Mouse (Mus musculus) heart, adult 18-20 months (tissue): ENCODE data around the gene Cacnb2. TPM values are rescaled to one million over a fixed set of nuclear protein-coding genes. Genes with fewer than 3 reads are reported as not detected.

ENCODE experiments used
- DNase-seq, 2 experiments: peaks; one replicate each; pipeline ENCODE4 v3.0.0; 2021 to 2022; ENCODE audit warnings: mixed read lengths in 1 of 2
- total RNA-seq, 2 experiments: library from RNA; stranded (reverse); gene quantifications; 2 replicates each; pipeline ENCODE4 v1.2.3; 2021

The Cacnb2 gene
- total RNA-seq, 2 experiments from 2014 or later, result 81.5 to 86.5 TPM

DNA sequence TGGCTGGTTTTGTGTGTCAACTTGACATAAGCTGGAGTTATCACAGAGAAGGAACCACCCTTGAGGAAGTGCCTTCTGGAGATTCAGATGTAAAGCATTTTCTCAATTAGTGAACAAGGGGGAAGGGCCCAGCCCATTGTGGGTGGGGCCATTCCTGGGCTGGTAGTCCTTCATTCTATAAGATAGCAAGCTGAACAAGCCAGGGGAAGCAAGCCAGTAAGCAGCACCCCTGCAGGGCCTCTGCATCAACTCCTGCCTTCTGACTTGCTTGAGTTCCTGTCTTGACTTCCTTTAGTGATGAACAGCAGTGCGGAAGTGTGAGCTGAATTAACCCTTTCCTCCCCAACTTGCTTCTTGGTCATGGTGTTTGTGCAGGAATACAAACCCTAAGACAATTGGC lies 260.1 kb downstream of the Cacnb2 start:
- DNase-seq, result no peak

DNA sequence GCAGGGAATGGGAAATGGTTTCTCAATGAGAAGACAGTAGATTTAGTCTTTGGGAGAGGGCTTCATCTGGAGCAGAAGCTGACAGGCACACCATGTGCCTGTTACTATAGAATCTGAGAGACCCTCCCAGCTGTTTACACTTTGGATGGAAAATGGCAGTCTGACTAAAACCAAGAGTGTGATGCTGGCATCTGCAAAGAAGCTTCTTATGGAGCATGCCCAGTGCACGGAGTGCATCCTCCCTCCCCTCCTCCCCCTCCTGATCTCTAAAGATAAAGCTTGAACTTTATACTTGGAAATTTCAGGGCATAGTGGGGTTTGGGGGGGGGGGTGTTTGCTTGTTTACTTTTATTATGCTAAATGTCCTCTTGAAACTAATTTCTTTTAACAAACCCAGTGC lies 270.2 kb downstream of the Cacnb2 start:
- no peak for DNase-seq

DNA sequence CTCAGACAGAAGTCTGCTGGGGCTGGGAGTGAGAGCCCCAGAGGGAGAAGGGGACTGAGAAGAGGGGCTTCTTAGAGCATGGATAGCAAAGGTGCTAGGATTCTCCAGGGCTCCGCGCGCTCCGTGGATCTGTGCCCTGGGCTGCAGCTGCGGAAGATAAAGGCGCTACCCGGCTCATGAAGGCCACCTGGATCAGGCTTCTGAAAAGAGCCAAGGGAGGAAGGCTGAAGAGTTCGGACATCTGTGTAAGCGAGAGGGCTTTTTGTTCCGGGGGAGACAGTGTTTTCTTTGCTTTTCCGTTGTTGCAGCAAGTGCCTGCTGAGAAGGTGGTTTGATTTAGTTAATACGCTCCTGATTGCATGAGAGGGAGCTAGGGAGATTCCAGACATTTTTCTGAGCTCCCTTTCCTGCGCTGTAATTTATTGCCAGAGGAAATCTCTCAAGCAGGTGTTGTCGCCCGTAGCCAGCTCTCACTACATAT lies 270.9 kb downstream of the Cacnb2 start:
- no peak for DNase-seq

DNA sequence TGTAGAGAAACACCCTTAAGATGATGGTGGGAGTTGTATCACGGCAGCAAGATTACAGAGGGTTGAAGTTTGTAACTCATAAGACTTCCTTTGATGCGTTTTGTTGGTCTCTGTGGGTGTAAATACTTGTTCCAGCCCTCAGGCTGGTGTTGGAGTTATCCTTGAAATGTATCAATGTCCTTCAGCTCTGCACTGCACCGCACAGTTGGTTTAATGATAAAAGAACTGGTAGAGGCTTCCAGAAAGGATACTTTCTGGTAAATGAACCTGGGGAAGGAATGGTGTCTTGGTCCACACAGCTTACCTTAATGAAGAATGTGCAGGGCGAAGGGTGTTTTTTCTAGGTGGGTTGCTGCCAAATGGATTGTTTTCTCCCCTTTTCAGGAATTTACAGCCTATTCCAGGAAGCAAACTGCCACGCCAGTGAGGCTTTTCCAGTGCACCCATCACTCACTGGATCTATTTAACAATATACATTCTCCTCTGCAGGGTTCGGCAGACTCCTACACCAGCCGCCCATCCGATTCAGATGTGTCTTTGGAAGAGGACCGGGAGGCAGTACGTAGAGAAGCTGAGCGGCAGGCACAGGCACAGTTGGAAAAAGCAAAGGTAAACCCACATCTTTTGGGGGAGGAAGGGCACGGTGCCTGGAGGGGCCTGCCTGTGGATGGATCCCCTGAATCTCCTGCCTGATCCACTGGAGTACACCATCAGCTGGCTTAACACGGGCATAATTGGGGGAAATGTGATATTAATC lies 271.6 kb downstream of the Cacnb2 start:
- DNase-seq, result no peak

DNA sequence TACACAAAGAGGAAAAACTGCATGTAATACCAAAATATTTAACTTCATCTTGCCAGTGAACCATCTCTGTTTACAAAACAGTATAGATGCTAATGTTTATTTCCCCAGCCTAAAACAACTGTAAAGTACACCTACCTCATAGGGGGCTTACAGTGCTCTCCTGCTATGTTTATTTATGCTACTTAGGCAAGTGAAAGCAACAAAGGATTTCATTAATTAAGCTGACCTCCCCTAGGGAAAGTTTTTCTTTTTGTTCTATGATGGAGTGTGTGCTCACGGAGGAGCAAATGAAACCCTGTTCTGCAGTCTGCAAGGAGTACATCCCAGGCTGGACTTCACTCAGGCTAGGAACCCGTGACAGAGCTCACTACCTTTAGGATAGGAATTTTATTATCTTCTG lies 272.2 kb downstream of the Cacnb2 start:
- no peak for DNase-seq

DNA sequence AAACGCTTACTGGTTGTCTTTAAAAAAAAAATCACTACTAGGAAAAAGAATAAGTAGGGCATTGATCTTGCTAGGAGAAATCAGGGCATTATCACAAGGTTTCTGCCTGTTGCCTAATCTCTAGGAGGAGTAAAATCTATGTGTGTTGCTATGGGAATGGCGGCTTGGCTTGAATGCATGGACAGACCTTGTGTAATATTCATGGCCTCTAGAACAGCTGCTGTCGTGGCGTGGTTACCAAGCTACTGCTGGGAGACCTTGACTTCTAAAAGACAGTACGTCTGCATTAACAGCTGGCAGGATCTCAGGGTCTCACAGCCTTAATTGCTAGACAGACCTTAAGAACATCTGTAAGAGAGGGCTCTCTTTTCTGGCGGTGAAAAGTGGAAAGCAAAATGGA lies 272.7 kb downstream of the Cacnb2 start:
- DNase-seq, result no peak

DNA sequence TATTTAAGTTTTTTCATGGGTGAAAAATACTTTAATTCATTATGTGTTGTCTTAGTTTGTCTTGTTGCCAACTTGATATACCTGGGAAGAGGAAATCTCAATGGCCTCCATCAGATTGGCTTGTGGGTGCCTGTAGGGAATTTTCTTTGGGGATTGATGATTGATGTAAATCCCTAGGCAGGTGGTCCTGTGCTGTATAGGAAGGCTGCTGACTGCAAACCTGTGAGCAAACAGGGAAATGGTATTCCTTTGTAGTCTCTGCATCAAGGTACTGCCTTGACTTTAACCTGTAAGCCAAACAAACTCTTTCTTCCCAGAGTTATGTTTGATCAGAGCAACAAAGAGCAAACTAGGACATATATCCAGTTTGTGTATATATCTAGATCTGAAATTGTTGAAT lies 276.1 kb downstream of the Cacnb2 start:
- DNase-seq, result no peak

DNA sequence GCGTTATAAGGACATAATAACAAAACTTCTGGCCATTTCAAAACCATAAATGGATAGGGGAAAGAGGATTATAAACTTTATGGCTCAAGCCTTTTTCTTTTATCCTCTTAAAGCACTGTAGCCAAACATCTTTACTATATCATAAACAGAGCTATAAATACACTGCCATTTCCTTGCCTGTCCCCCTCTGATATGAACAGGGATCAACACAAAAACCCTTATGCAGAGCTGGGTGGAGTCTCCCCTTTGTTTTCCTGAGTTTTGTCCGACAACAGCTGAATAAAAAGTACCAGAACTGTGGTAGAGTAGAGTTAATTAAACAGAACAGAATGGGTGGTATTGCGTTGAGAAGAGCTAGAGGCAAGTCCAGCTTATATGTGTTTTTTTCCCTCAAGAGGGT lies 280.6 kb downstream of the Cacnb2 start:
- no peak for DNase-seq

DNA sequence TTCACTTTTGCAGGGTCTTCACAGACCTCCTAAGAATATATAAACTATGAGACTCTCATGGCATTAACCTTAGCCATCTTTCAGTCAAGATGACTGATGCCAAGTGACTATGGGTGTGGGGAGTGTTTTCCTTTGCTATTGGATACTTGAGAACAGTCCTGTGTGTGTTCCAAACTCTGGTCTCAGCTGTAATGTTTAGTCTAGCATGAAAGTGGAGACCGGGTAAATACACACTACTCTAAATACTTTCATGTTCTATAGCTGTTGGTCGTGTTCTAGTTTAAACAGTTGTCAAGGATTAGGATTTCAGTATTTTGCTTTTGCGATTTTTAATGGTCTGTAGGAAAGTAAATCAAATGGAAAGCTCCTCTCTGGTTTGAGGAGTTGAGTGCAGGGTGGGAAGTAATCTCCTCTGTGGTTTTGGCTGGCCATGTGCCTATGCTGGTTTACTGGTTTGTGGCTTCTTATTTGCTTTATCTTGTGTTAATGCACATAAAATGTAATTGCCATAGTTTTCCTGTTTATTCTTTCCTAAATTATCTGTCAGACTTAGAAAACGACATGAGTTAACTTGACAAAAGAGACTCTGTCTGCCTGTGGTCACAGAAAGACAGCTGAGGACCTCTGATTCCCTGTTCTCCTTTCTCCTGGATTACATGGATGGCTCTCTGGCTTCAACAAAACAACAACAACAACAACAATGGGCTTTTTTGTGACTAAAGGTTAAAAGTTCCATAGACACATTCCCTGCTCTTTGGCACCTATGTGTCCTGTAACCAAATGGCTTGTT lies 285.7 kb downstream of the Cacnb2 start:
- DNase-seq, result no peak

DNA sequence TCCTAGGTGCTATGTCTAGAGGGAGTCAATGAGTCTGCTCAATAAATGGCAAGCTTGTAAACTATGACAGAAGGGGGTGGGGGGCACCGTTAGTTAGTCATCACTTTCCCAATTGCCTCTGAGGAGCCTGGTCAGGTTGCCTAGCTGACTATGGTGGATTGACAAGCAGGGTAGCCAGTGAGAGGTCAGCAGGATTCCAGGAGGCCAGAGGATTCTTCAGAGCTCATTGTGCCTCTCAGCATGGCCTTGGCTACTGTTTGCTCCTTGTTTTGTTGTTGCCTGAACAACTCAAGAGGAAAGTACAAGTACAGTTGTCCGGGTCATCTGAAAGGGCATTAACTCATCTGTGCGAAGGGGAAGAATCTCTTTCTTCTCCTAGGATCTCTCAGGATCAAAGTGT lies 300.9 kb downstream of the Cacnb2 start:
- DNase-seq, result no peak

DNA sequence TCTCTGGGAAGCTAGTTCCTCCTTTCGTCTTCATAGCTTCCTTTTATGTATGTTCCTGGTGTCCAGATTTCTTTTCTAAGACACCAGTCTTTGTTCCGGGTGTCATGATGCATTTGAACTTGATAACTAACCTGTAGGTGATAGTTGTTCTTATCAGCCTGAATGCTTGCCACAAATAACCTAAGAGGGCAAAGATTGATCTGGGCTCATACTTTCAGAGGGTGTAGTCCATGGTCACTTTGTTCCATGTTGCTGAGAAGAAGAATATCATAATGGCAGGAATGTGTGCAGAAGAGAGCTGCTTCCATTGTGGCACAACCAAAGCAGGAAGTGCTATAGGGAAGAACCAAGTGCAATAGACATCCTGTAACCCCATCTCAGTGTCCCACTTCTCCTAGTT lies 302.0 kb downstream of the Cacnb2 start:
- DNase-seq, result no peak

DNA sequence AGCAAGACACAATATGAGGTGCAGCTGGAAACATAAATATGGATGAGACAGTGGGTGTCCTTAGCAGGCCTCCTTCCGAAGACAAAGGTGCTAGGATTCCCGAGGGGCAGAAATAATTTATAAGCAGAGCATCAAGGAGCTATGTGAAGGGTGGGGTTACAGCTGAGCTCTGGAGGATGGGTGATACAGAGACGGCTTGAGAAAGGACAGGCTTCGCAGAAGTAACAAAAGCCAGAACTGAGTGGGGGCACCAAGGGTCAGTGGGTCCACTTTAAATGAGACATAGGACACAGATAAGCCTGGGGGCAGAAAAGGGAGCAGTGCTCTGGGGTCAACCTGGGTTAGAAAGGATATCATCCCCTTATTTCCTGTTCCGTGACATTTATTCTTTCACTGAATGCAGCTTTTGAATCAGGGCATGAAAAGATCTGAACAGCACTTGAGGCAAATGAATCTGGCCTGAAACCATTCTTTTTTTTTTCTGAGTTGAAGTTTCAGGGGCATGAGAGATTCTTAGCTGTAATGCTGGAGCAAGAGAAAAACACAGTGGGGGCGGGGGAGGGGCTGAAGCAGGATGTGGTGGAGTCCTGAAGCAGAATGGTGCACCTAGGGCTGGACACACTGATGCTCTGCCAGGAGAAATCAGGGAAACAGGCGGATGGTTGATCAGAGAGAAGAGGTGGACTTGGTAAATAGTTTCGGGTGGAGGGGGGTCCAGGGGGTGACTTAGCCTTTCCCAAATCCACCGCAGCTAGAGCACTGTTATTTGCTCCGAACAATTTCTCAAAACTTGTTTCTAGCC lies 304.4 kb downstream of the Cacnb2 start:
- no peak for DNase-seq

DNA sequence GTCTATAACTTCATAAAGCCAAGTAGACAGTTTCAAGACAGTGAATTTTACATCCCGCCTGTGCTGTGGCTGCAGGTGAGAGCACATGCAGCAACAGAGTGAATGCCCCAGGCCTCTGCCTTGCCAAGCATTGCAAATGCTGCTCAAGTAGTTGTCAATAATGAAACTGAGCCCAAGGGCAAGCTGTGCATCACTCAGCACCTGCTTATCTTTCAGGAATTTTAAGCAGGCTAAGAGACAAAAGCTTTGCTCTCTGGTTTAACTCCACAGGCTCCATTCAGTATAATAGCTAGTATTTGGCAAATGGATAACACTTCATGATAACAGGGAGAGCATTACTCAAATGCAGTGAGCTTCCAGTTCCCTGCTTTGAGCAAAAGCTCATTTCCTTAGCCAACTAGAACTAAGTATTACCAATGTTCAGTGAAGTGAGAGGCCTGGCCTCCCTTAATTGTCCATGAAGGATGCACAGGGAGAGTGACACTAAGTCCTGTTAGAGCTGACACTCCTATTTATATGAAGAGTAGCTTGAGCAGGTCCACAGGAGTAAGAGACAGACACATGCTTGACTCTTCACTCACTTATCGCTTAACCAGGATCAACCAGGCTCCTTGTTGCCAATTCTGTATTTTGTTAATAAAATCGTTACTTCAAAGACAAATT lies 314.8 kb downstream of the Cacnb2 start:
- DNase-seq, result peak in 1 of 2 experiments; percentile 64

DNA sequence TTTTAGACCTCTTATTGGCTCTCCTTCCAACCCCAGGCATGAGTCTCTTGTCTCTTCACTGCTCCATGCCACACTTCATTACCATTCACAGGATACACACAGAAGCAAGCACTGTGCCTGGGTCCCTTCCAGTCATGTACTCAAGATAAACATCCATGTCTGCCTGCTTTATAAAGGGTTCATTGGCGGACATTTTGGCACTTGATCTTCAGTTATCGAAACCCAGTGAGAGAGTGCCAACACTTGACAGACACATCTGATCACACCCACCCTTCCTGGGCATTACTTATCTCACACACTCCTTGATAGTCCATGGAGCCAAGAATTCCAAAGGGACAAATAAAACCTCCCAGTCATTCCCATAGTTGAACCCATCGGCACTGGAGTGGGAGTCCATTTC lies 327.0 kb downstream of the Cacnb2 start:
- DNase-seq, result peak; percentile 66 to 80

DNA sequence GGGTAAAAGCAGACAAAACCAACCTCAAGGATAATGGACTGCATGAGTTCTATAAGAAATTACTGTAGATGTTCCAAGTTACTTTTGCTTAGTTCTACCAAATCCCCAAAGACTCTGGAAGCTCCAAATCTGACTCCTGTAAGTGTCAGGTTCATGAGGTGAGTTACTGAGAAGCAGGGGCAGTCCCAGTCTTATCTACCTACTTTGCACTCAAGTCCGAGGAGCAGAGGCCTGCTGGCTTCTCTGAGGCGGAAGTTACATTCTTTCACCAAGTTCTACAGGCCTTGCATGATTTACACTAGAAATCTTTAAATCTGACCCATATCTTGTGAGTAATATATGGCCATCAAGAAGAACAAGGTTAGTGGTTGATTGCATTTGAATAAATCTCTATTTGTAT lies 329.1 kb downstream of the Cacnb2 start:
- DNase-seq, result no peak

DNA sequence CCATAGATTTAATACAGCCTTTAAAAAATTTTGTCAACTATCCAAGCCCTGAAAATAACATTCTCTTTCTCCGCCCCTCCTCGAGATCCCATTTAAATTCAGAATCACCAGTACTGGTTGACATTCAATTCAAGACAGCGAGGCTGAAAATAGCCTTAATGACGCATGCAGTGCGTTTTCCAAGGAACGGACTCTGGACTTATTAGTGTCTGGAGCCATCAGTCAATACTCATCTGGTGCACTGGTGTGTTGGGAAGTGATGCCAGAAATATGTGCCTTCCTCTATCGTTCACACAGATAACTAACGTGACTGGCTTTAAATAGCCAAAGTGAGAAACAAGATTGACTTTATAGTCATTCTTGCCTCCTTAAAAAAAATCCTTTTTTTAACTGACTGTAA lies 333.6 kb downstream of the Cacnb2 start:
- peak; percentile 68 to 78 for DNase-seq

DNA sequence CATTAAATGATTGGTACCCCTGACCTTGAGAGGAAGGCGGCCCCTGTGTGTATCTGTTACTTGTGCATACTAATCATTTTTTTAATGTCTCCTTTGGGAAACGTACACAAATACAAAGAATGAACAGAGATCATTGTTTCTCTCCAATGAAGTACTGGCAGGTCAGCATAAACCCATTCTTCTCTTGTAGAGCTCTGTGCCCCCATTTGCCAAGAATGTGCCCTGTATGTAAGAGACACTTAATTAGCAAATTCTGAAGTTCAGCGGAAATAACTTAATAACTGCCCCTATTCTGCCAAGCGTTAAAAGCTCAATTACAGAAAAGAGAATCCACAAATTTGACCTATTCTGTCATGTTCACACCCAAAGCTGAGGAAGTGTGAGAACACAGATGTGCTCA lies 339.4 kb downstream of the Cacnb2 start:
- DNase-seq, result no peak

DNA sequence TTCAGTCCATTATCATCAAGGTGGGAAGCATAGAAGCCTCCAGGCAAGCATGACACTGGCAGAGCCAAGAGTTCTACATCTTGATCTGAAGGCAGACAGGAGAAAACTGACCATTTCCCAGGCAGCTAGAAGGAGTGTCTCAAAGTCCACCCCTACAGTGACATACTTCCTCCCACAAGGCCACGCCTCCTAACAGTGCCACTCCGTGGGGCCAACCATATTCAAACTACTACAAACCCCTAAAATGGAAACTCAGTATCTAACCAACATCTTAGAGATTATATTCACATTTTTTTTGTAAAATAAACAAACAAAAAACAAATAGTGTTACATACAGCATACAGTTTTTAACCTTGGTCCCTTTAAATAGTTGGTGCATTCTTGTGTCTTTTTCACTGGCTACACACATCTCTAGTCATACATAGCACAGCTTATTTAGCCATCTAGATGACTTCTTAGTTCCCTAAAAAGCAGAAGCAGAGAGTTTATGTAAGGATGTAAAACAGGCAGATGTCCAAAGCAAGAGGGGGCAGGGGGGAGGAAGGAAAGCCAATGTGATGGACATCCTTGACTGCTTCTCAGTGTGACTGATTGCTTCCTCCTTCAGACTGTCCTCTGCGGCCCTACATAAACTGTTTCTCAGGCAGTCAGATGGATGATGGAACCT lies 340.9 kb downstream of the Cacnb2 start:
- DNase-seq, result no peak

DNA sequence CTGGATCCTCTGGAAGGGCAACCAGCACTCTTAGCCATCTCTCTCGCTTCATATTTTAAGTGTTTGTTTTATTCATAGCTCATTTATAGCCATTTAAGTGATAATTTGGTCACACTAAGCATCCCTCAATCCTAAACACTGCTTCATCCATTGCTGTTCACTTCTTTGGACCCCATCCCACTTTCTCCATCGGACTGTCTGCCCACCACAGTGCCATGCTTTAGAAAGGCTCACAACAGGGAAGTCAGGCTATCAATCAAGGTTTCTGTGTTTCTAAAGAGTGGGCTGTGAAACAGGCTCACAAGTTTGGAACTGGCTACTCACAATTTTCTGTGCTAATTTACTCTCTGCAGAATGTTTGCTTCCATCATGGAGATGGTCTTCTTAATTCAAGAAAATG lies 350.2 kb downstream of the Cacnb2 start:
- DNase-seq, result no peak

DNA sequence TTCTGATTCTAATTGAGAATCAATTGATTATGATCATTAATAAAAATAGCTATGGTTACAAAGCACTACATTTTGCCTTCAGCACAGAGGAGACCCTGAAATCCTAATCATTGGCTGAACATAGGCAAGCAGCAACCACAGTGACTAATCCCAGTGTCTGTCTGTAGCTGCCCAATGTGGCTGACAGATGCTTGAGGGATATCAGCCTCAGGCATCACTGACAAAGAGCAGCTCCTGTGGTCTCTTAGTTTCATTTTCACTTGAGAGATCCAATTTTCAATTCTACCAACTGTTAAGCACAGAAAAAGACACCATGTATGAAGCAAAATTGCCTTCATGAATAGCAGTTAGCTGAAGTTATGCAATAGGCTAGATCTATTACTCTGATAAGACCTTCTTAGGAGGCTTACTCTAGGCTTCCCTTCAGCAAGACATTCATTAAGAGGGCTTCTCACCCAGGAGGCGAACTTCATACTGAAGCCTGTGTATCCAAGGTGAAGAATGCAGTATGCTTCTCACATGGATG lies 358.1 kb downstream of the Cacnb2 start:
- DNase-seq, result no peak

DNA sequence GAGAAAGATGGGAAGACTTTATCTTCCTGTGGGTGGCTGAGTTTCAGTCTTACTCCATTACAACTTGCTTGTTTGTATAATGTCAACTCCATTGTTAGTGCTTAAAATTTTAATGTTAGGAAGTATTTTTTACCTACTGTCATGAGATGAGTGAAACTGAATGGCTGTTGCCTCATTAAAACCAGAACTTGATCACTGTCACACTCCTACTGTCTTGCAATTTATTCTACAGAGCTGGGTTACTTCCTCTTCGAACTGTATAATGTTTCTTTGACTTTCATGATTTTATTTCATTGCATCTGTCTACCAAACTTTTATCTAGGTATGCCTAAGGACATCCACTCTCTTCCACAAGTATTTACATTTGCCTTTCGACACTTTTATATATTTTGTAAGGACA lies 358.6 kb downstream of the Cacnb2 start:
- no peak for DNase-seq
